Mouse (Mus musculus): Measurements from ENCODE around the gene Prpsap1. TPM values are rescaled to one million over a fixed set of nuclear protein-coding genes. Genes with fewer than 3 reads are reported as not detected.

The Prpsap1 gene
- polyA plus RNA-seq, 1 experiment from 2014 or later, result 183 TPM

DNA sequence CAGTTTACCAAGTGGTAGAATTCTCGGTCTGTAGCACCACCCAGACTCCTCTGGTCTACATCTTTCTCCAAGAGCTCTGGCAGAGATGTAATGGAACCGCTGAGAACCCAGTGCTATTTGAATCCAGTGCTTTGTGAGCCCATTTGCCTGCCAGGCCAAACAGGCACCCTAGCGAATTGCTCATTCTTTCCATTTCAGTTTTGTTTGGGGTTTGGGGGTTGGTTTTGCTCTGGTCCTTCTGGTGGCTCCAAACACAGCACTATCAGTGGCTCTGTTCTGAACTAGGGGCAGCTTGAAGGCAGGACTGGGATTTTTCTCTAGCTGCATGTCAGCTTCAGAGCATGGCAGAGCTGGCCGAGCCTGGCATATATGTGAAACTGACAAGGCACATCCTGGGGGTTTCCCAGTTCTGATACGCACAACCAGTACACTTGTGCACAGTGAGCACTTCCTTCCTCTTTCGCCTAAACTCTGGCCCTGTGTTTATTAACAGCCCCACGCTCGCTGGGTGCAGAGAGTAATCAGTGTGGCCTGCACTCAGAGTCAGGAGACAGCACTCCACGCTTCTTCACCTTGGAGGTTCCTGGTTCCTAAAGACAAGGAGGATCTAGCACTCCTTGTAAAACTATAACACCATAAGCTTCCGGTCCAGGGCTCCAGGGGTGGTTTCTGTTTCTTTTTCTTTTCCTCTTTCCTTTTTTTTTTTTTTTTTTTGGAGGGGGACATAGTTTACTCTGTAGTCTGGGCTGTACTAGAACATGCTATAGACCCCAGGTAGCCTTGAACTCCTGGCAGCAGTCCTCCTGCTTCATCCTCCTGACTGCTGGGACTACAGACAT lies 70.0 kb downstream of the Prpsap1 start:
- Histone ChIP-seq H3K27me3 (ENCODE audit: control insufficient read depth, insufficient read depth, low read length) (no peaks in the 10 kb centered on the region), H3K4me2 (no peak overlapping the region), H3K4me3 (ENCODE audit: low read depth, low read length) (no peak overlapping the region), H3K36me3 (ENCODE audit: control insufficient read depth, insufficient read depth, low read length) (no peaks in the 10 kb centered on the region), H3K9ac (ENCODE audit: low read length) (no peak overlapping the region), H3K4me1 (ENCODE audit: control insufficient read depth, insufficient read depth, low read length) (no peaks in the 10 kb centered on the region), H3K27ac (ENCODE audit: low read depth, low read length) (no peak overlapping the region), H3K9me3 (ENCODE audit: control insufficient read depth, low read length) (no peaks in the 10 kb centered on the region)
- DNase-seq (ENCODE audit: low spot score, missing footprints), result no peak
- WGBS, result 81% methylated on average over 10 of the region's 10 CpGs
- no peak for ATAC-seq (ENCODE audit: low FRiP score)

- WGBS, result 82% methylated on average over 6 of the region's 6 CpGs
- DNase-seq (ENCODE audit: low spot score, missing footprints) (no peak), ATAC-seq (ENCODE audit: low FRiP score) (no peak)
- Histone ChIP-seq H3K9me3 (ENCODE audit: control insufficient read depth, low read length) (no peaks in the 10 kb centered on the region), H3K4me2 (no peak overlapping the region), H3K4me3 (ENCODE audit: low read depth, low read length) (no peak overlapping the region), H3K9ac (ENCODE audit: low read length) (no peak overlapping the region), H3K36me3 (ENCODE audit: control insufficient read depth, insufficient read depth, low read length) (no peaks in the 10 kb centered on the region), H3K27me3 (ENCODE audit: control insufficient read depth, insufficient read depth, low read length) (no peaks in the 10 kb centered on the region), H3K27ac (ENCODE audit: low read depth, low read length) (no peak overlapping the region), H3K4me1 (ENCODE audit: control insufficient read depth, insufficient read depth, low read length) (no peaks in the 10 kb centered on the region)
These were observed 70.8 kb downstream of the Prpsap1 start for GRCm38 (mm10) chr11:116423214-116423613.

DNA sequence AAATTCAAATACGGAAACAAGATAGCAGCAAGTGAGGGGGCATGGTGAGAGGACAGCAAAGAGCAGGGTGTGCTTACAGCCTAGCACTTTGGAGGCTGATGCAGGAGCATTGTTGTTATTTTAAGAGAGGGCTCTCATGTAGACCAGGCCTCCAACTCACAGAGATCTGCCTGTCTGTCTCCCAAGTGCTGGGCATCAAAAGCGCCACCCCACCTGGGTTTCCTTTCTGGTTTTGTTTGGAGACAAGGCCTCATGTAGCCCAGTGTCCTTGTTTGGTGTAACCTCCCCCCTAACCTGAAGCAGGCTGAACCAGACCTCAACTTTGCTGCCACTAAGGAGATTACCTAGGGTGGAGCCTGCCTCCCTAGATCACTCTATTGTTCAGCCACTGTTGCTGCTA lies 71.4 kb downstream of the Prpsap1 start:
- ATAC-seq (ENCODE audit: low FRiP score), result no peak

GRCm38 (mm10) chr11:116421102-116421501 lies 72.9 kb downstream of the Prpsap1 start:
- DNase-seq (ENCODE audit: low spot score, missing footprints), result no peak
- WGBS, result 74% methylated on average over 6 of the region's 6 CpGs
- no peak for ATAC-seq (ENCODE audit: low FRiP score)

More for the DNA sequence above, 71.4 kb downstream of the Prpsap1 start:
- DNase-seq (ENCODE audit: low spot score, missing footprints), result no peak
- Histone ChIP-seq H3K9me3 (ENCODE audit: control insufficient read depth, low read length) (no peaks in the 10 kb centered on the region), H3K4me1 (ENCODE audit: control insufficient read depth, insufficient read depth, low read length) (no peaks in the 10 kb centered on the region), H3K27me3 (ENCODE audit: control insufficient read depth, insufficient read depth, low read length) (no peaks in the 10 kb centered on the region), H3K9ac (ENCODE audit: low read length) (no peak overlapping the region), H3K36me3 (ENCODE audit: control insufficient read depth, insufficient read depth, low read length) (no peaks in the 10 kb centered on the region), H3K4me3 (ENCODE audit: low read depth, low read length) (no peak overlapping the region), H3K4me2 (no peak overlapping the region), H3K27ac (ENCODE audit: low read depth, low read length) (no peak overlapping the region)
- WGBS, result 83% methylated on average over 2 of the region's 2 CpGs

More at GRCm38 (mm10) chr11:116421102-116421501, 72.9 kb downstream of the Prpsap1 start:
- Histone ChIP-seq H3K4me2 (no peak overlapping the region), H3K9ac (ENCODE audit: low read length) (no peak overlapping the region), H3K4me3 (ENCODE audit: low read depth, low read length) (no peak overlapping the region), H3K36me3 (ENCODE audit: control insufficient read depth, insufficient read depth, low read length) (no peaks in the 10 kb centered on the region), H3K27me3 (ENCODE audit: control insufficient read depth, insufficient read depth, low read length) (no peaks in the 10 kb centered on the region), H3K4me1 (ENCODE audit: control insufficient read depth, insufficient read depth, low read length) (no peaks in the 10 kb centered on the region), H3K9me3 (ENCODE audit: control insufficient read depth, low read length) (no peaks in the 10 kb centered on the region), H3K27ac (ENCODE audit: low read depth, low read length) (no peak overlapping the region)

Other genes with a start within 250 kb of the Prpsap1 start
- 72.8 and 78.6 TPM in 2 replicates for gene Srp68, start 220.0 kb downstream of the Prpsap1 start, polyA plus RNA-seq (2014; fragmentation: Nextera tagmentation; extraction: Ambion mirVana)
- 0.07 and 0.34 TPM in 2 replicates for gene Galr2, start 213.3 kb downstream of the Prpsap1 start, polyA plus RNA-seq (2014; fragmentation: Nextera tagmentation; extraction: Ambion mirVana)
- 59.9 and 61.3 TPM in 2 replicates for gene Exoc7, start 187.0 kb downstream of the Prpsap1 start, polyA plus RNA-seq (2014; fragmentation: Nextera tagmentation; extraction: Ambion mirVana)
- 3.5 and 3.8 TPM in 2 replicates for gene Foxj1, start 158.8 kb downstream of the Prpsap1 start, polyA plus RNA-seq (2014; fragmentation: Nextera tagmentation; extraction: Ambion mirVana)
- 17.8 and 18.1 TPM in 2 replicates for gene Rnf157, start 81.2 kb downstream of the Prpsap1 start, polyA plus RNA-seq (2014; fragmentation: Nextera tagmentation; extraction: Ambion mirVana)
- gene Ubald2, start 60.1 kb downstream of the Prpsap1 start, polyA plus RNA-seq (2014; fragmentation: Nextera tagmentation; extraction: Ambion mirVana), result 72.3 and 83.0 TPM in 2 replicates
- gene Qrich2, start 28.0 kb downstream of the Prpsap1 start, polyA plus RNA-seq (2014; fragmentation: Nextera tagmentation; extraction: Ambion mirVana), result 0.08 and 0.14 TPM in 2 replicates
- gene Sphk1, start 36.7 kb upstream of the Prpsap1 start, polyA plus RNA-seq (2014; fragmentation: Nextera tagmentation; extraction: Ambion mirVana), result 7.1 and 8.3 TPM in 2 replicates
- gene Ube2o, start 87.2 kb upstream of the Prpsap1 start, polyA plus RNA-seq (2014; fragmentation: Nextera tagmentation; extraction: Ambion mirVana), result 13.6 and 18.7 TPM in 2 replicates
- not detected in 2 replicates for gene Aanat, start 92.2 kb upstream of the Prpsap1 start, polyA plus RNA-seq (2014; fragmentation: Nextera tagmentation; extraction: Ambion mirVana)
- gene Rhbdf2, start 132.8 kb upstream of the Prpsap1 start, polyA plus RNA-seq (2014; fragmentation: Nextera tagmentation; extraction: Ambion mirVana), result 1.2 and 1.3 TPM in 2 replicates
- 0.22 and 1.0 TPM in 2 replicates for gene Prcd, start 159.3 kb upstream of the Prpsap1 start, polyA plus RNA-seq (2014; fragmentation: Nextera tagmentation; extraction: Ambion mirVana)
- gene Cygb, start 160.1 kb upstream of the Prpsap1 start, polyA plus RNA-seq (2014; fragmentation: Nextera tagmentation; extraction: Ambion mirVana), result 1.7 and 2.1 TPM in 2 replicates

Measured in midbrain, embryonic 11.5 days (tissue).